Mouse (Mus musculus) hindbrain, embryonic 14.5 days (tissue): ENCODE data around the gene Scnn1b. TPM values are rescaled to one million over a fixed set of nuclear protein-coding genes. Genes with fewer than 3 reads are reported as not detected.
A peak's percentile ranks its signal among the peaks of the same experiment; 100 is the strongest.

Experiments used
- ATAC-seq: fragments of 200-750 bp; cut with Nextera tagmentation; 2 replicates; pipeline ENCODE4 v1.8.0; 2017; ENCODE audit warnings: moderate number of reproducible peaks, mild to moderate bottlenecking, moderate TSS enrichment, moderate library complexity; ENCODE audit not compliant: low FRiP score
- DNase-seq: peaks from one replicate; pipeline ENCODE4 v3.0.0-alpha.2; 2015; ENCODE audit warnings: low spot score
- H3K27ac ChIP-seq: fragments of 300-500 bp; sonication (generic); 2 replicates; pipeline ENCODE4 v1.5.1; 2014; ENCODE audit warnings: mild to moderate bottlenecking, moderate library complexity
- H3K27me3 ChIP-seq: fragments of 300-500 bp; sonication (generic); 2 replicates; pipeline ENCODE4 v1.6.1; 2014; ENCODE audit warnings: mild to moderate bottlenecking, low read length, mixed read lengths; ENCODE audit not compliant: control insufficient read depth, insufficient read depth
- H3K36me3 ChIP-seq: fragments of 300-500 bp; sonication (generic); replicated peaks from 2 replicates; pipeline ENCODE4 v1.6.1; 2014; ENCODE audit not compliant: control insufficient read depth, insufficient read depth
- H3K4me1 ChIP-seq: fragments of 300-500 bp; sonication (generic); replicated peaks from 2 replicates; pipeline ENCODE4 v1.6.1; 2014; ENCODE audit warnings: antibody characterized with exemption, low read length, mixed read lengths; ENCODE audit not compliant: control insufficient read depth, insufficient read depth
- H3K4me2 ChIP-seq: fragments of 300-500 bp; sonication (generic); replicated peaks from 2 replicates; pipeline ENCODE4 v1.6.1; 2014; ENCODE audit warnings: mild to moderate bottlenecking, moderate library complexity
- H3K4me3 ChIP-seq: fragments of 300-500 bp; sonication (generic); replicated peaks from 2 replicates; pipeline ENCODE4 v1.5.1; 2014; ENCODE audit warnings: mild to moderate bottlenecking, low read length
- H3K9ac ChIP-seq: fragments of 300-500 bp; sonication (generic); 2 replicates; pipeline ENCODE4 v1.6.1; 2014
- H3K9me3 ChIP-seq: fragments of 300-500 bp; sonication (generic); 2 replicates; pipeline ENCODE4 v1.6.1; 2016; ENCODE audit warnings: low read length; ENCODE audit not compliant: control insufficient read depth
- WGBS: fragments of 180-500 bp; shearing (Covaris S2); extraction: QIAGEN DNeasy Blood & Tissue Kit; methylation state at CpG from one replicate; pipeline ENCODE4 v1.1.7; 2014; 5-methylcytosine and 5-hydroxymethylcytosine counted together
- polyA plus RNA-seq: library from polyadenylated mRNA; unstranded; fragments of >200 nt; fragmentation: Nextera tagmentation; extraction: Ambion mirVana; gene quantifications from 2 replicates; pipeline ENCODE4 v1.2.1, GENCODE M21; 2014

Gene Scnn1b
- 0.08 and 0.26 TPM in 2 replicates for polyA plus RNA-seq

DNA sequence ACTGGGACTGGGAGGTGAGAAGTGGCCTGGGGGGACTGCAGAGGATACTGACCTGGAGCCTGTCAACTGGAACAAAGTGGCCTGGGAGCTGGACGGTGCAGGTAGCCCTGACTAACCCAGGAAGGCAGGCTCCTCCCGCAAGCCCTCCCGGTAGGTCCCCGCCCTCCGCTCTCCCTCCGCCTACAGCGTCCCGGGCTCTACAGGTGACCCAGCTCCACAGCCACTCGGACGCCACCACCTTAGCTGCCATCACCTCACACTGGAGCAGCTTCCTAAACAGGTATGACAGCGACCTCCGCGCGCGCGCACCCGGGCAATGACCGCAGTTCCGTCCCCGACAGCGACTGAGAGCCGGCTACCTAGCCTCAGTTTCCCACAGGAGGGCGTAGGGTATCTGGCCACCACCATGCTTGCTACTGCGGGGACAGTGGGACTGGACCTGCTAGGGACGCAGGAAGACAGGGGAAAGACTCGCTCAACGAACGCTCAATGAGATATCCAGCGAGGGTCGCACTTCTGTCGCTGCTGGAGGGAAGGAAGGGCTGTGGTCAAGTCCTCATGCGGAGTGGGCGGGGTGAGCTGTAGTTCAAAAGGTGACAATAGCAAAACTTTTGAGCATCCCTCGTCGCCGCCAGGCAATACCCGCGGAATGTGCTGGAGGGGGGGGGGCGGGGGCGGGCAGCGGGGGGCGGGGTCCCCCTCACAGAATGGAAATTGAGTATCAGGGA is at the start of gene Scnn1b:
Scnn1b (plus strand) TSS at position 181 of the 728 bp plus-strand sequence.
- DNase-seq = no peak
- no peak for ATAC-seq
- WGBS = 4% methylated on average over 39 of the region's 42 CpGs
- Histone ChIP-seq H3K36me3 (no peaks in the 10 kb centered on the region), H3K4me2 (peak within 1 kb of the TSS; percentile 72), H3K4me3 (peak within 1 kb of the TSS; percentile 30), H3K9ac (peak within 1 kb of the TSS; percentile 1), H3K27ac (no peak within 1 kb of the TSS), H3K27me3 (peaks cover 28% of the 10 kb centered on the region), H3K4me1 (no peaks in the 10 kb centered on the region; the same call in 1 of the 2 replicates), H3K9me3 (no peaks in the 10 kb centered on the region)

DNA sequence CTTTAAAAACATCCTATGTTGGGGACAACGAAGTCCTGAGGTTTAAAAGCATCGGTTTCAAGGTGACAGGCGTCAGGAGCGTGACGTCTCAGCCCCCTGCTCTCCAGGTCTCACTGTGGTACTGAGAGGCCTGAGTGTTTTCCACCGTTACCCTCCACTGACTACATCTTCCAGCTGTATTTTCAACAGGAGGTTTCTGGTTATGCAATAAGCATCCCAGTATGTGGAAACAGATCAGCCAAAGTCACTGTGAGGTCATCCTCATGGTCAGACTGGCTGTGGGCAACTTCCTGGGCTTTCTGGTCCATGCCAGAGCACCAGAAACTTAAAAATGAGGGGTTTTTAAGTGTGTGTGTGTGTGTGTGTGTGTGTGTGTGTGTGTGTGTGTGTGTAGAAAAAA is 43.2 kb upstream of the Scnn1b start:
- 95% methylated on average over 6 of the region's 6 CpGs for WGBS
- Histone ChIP-seq H3K4me3 (no peak overlapping the region), H3K4me2 (no peak overlapping the region), H3K36me3 (no peaks in the 10 kb centered on the region), H3K4me1 (no peaks in the 10 kb centered on the region), H3K27me3 (no peaks in the 10 kb centered on the region), H3K9me3 (no peaks in the 10 kb centered on the region), H3K27ac (no peak overlapping the region), H3K9ac (no peak overlapping the region)
- ATAC-seq = no peak
- no peak for DNase-seq

DNA sequence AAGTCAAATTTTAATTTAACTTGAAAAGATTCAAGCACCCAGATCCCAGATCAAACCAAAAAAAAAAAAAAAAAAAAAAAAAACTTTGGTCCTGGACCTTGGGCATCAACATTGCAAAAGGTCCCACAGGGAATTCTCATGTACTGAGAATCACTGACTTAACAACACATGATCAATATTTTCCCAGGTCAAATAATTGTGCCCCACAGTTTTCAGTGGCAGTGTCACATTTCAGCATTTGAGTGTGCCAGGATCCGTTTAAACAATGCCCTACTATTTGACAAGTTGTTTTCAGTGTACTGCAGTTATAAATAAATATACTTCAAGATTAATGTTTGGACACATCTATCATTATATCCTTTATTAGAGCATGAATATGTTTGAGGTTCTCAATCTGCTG is 36.4 kb upstream of the Scnn1b start:
- Histone ChIP-seq H3K4me1 (no peaks in the 10 kb centered on the region), H3K36me3 (no peaks in the 10 kb centered on the region), H3K4me2 (no peak overlapping the region), H3K9ac (no peak overlapping the region), H3K27ac (no peak overlapping the region), H3K27me3 (no peaks in the 10 kb centered on the region), H3K4me3 (no peak overlapping the region), H3K9me3 (no peaks in the 10 kb centered on the region)
- WGBS = 73% methylated on average over 1 of the region's 1 CpGs
- no peak for ATAC-seq
- no peak for DNase-seq

DNA sequence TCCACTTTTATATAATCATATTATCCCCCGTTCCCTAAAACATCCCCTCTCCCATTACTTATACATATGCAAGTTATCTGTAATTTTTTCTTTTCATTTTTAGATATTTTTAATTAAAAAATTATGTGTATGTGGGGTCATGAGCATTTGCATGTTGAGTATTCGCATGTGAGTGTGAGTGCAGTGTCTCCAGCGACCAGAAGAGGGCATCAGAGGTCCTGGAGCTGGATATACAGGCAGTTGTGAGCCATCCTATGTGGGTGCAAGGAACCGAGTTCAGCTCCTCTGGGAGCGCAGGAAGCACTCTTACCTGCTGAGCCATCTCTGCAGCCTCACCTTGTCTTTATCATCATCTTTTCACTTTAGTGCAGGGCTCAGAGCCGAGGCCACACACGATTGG is 29.4 kb upstream of the Scnn1b start:
- H3K36me3 ChIP-seq = no peaks in the 10 kb centered on the region
- H3K27ac ChIP-seq = no peak overlapping the region
- no peaks in the 10 kb centered on the region for H3K9me3 ChIP-seq
- no peaks in the 10 kb centered on the region for H3K27me3 ChIP-seq
- ATAC-seq (no peak), DNase-seq (no peak)
- H3K4me1 ChIP-seq = no peaks in the 10 kb centered on the region
- H3K4me2 ChIP-seq = no peak overlapping the region
- no peak overlapping the region for H3K9ac ChIP-seq
- WGBS = 86% methylated on average over 7 of the region's 7 CpGs
- no peak overlapping the region for H3K4me3 ChIP-seq

DNA sequence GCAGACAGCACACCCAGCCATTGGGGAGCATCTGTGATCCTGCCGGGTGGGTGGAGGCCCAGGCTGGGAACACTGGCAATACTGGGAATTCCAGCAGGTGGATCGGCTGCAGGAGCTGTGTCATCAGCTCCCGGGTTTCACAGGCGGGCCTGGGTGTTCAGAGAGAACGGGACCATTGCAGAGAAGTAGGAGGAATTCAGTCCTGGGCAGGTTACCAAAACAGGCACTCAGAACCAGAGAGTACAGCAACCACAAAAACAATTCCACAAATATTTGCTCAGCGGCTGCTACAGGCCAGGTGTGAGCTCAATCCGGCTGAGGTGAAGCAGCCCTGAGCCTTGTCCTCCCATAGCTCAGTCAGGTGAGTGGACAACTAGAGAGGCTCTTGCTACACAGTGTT is 28.0 kb upstream of the Scnn1b start:
- Histone ChIP-seq H3K4me1 (no peaks in the 10 kb centered on the region), H3K9ac (no peak overlapping the region), H3K9me3 (no peaks in the 10 kb centered on the region), H3K4me2 (no peak overlapping the region), H3K4me3 (no peak overlapping the region), H3K27ac (no peak overlapping the region), H3K27me3 (no peaks in the 10 kb centered on the region), H3K36me3 (no peaks in the 10 kb centered on the region)
- 93% methylated on average over 7 of the region's 7 CpGs for WGBS
- no peak for ATAC-seq
- DNase-seq = no peak

DNA sequence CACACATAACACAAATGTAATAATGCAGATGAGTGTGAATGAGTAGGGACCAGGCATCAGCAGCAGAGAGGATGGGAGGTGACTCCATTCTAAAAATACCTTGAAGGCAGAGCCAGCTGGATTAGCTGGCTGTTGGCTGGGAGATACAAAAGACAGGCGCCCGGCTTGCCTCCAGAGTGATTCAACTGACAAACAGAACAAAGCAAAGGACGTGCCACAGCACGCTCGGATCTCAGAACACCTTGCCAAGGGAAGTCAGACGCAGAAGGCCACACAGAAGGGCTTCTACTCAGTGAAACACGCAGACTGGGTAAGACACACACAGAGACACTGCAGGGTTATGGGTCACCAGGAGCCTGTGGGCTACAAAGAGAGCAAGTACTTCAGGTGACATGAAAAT is 24.0 kb upstream of the Scnn1b start:
- H3K9ac ChIP-seq = no peak overlapping the region
- ATAC-seq = no peak
- H3K27me3 ChIP-seq = no peaks in the 10 kb centered on the region
- H3K27ac ChIP-seq = no peak overlapping the region
- no peak for DNase-seq
- H3K4me1 ChIP-seq = no peaks in the 10 kb centered on the region
- no peak overlapping the region for H3K4me2 ChIP-seq
- no peaks in the 10 kb centered on the region for H3K36me3 ChIP-seq
- no peak overlapping the region for H3K4me3 ChIP-seq
- 72% methylated on average over 7 of the region's 7 CpGs for WGBS
- no peaks in the 10 kb centered on the region for H3K9me3 ChIP-seq

DNA sequence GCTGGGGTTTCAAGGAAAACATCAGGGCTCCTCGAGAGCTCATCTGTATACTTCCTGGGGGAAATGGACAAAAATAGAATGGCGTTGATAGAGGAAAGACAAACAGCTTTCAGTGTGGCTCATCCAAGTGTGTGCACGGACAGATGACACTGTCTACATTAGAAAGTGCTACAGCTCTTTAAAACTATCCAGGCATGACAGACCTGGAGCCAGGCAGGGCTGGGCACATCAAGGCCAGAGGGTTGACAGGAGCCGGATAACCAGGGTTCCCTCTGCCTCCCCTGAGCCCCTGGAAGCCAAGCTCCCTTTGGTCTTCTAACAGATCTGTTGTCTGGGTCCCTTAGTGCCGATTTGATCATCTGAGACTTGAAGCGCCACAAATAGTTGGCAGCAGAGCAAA is 22.6 kb upstream of the Scnn1b start:
- 76% methylated on average over 6 of the region's 6 CpGs for WGBS
- H3K4me2 ChIP-seq = no peak overlapping the region
- no peak overlapping the region for H3K27ac ChIP-seq
- DNase-seq (no peak), ATAC-seq (no peak)
- H3K36me3 ChIP-seq = no peaks in the 10 kb centered on the region
- H3K27me3 ChIP-seq = no peaks in the 10 kb centered on the region
- H3K4me3 ChIP-seq = no peak overlapping the region
- no peaks in the 10 kb centered on the region for H3K9me3 ChIP-seq
- H3K9ac ChIP-seq = no peak overlapping the region
- H3K4me1 ChIP-seq = no peaks in the 10 kb centered on the region

DNA sequence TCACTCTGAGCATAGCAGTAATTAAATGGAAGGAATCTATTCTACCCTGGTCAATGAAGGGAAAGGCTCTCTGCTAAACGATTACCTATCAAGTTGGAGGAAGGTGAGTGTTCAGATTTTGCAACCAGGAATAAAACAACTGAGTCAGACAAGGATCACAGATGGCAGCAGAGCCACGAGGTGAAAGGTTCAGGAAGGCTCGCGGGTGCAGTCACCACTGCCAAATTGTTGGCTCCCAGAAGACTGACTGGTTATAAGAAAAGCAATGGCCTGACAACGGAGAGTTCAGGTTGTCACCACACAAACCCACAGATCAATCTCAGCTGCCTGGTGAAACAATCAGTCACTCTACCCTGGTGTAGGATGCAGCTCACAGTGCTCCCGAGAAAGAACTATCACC is 18.9 kb upstream of the Scnn1b start:
- no peak overlapping the region for H3K27ac ChIP-seq
- ATAC-seq (no peak), DNase-seq (no peak)
- no peaks in the 10 kb centered on the region for H3K36me3 ChIP-seq
- H3K27me3 ChIP-seq = no peaks in the 10 kb centered on the region
- H3K9me3 ChIP-seq = no peaks in the 10 kb centered on the region
- no peak overlapping the region for H3K4me2 ChIP-seq
- no peak overlapping the region for H3K9ac ChIP-seq
- WGBS = 76% methylated on average over 6 of the region's 6 CpGs
- H3K4me1 ChIP-seq = no peaks in the 10 kb centered on the region
- no peak overlapping the region for H3K4me3 ChIP-seq

DNA sequence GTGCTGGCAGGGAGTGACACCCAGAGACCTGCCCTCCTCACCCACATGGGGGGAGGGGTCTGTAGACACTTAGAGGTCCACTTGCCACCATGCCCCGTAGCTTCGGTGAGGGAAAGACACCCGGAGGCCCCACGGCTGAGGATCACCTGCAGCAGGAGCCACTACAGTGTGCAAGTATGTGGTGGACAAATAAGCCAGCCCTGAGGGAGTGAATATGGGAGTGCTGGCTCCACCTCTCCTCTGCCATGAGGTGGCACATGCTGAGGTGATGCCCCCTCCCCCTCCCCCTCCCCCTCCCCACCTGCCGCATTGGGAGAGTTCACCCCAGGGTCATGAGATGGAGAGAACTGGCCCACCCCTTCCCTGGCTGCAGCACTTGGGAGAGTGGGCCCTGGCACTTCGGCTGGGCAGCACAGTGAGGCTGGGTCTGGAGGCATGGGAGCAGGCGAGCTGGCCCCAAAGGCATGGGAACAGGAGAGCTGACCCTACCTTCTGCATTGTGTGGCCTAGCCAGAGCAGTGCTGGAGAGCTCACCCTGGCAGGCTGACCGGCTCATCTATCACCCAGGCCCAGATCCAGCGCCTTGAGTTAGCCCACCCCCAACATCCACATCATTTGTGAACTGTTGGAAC is 16.2 kb upstream of the Scnn1b start:
- Histone ChIP-seq H3K4me3 (no peak overlapping the region), H3K27me3 (no peaks in the 10 kb centered on the region), H3K9ac (no peak overlapping the region), H3K4me1 (no peaks in the 10 kb centered on the region), H3K9me3 (no peaks in the 10 kb centered on the region), H3K4me2 (no peak overlapping the region), H3K36me3 (no peaks in the 10 kb centered on the region), H3K27ac (no peak overlapping the region)
- DNase-seq = no peak
- 80% methylated on average over 9 of the region's 9 CpGs for WGBS
- no peak for ATAC-seq
